Mouse (Mus musculus) hindbrain, embryonic 15.5 days (tissue): ENCODE results near the gene Slc4a1. TPM values are rescaled to one million over a fixed set of nuclear protein-coding genes. Genes with fewer than 3 reads are reported as not detected.

ENCODE experiments used
- ATAC-seq: fragments of 200-750 bp; cut with Nextera tagmentation; 2 replicates; pipeline ENCODE4 v1.8.0; 2017; ENCODE audit warnings: low read depth, moderate number of reproducible peaks, moderate TSS enrichment; ENCODE audit not compliant: low FRiP score
- H3K27ac ChIP-seq: fragments of 300-500 bp; sonication (generic); replicated peaks from 2 replicates; pipeline ENCODE4 v1.5.1; 2015; ENCODE audit warnings: mild to moderate bottlenecking, inconsistent platforms
- H3K27me3 ChIP-seq: fragments of 300-500 bp; sonication (generic); 2 replicates; pipeline ENCODE4 v1.6.1; 2015; ENCODE audit warnings: control low read depth, inconsistent platforms
- H3K36me3 ChIP-seq: fragments of 300-500 bp; sonication (generic); 2 replicates; pipeline ENCODE4 v1.6.1; 2015; ENCODE audit warnings: control low read depth, inconsistent platforms
- H3K4me1 ChIP-seq: fragments of 300-500 bp; sonication (generic); replicated peaks from 2 replicates; pipeline ENCODE4 v1.6.1; 2015; ENCODE audit warnings: control low read depth, inconsistent platforms
- H3K4me2 ChIP-seq: fragments of 300-500 bp; sonication (generic); 2 replicates; pipeline ENCODE4 v1.6.1; 2015; ENCODE audit warnings: moderate library complexity, mild to moderate bottlenecking, inconsistent platforms
- H3K4me3 ChIP-seq: fragments of 300-500 bp; sonication (generic); 2 replicates; pipeline ENCODE4 v1.5.1; 2015; ENCODE audit warnings: mild to moderate bottlenecking, inconsistent platforms
- H3K9ac ChIP-seq: fragments of 300-500 bp; sonication (generic); 2 replicates; pipeline ENCODE4 v1.6.1; 2015; ENCODE audit warnings: inconsistent platforms
- H3K9me3 ChIP-seq: fragments of 300-500 bp; sonication (generic); 2 replicates; pipeline ENCODE4 v1.6.1; 2016; ENCODE audit warnings: control low read depth, inconsistent platforms
- WGBS: fragments of 180-500 bp; shearing (Covaris S2); methylation state at CpG from one replicate; pipeline ENCODE4 v1.1.7; 2015; 5-methylcytosine and 5-hydroxymethylcytosine counted together
- polyA plus RNA-seq: library from polyadenylated mRNA; unstranded; fragments of >200 nt; fragmentation: Nextera tagmentation; extraction: Ambion mirVana; gene quantifications from 2 replicates; pipeline ENCODE4 v1.2.1, GENCODE M21; 2015

Slc4a1 gene
- polyA plus RNA-seq, 1 experiment from 2014 or later, result 3.4 TPM

- Histone ChIP-seq H3K27me3 (no peaks in the 10 kb centered on the region), H3K27ac (peak overlapping the region; percentile 85), H3K36me3 (peaks cover 20% of the 10 kb centered on the region), H3K9ac (peak overlapping the region; percentile 72), H3K4me2 (peak overlapping the region; percentile 82), H3K9me3 (no peaks in the 10 kb centered on the region), H3K4me1 (peaks cover 38% of the 10 kb centered on the region), H3K4me3 (peak overlapping the region; percentile 66)
- 13% methylated on average over 3 of the region's 3 CpGs for WGBS
- ATAC-seq, result no peak
Observed at GRCm38 (mm10) chr11:102406401-102406800, 40.4 kb upstream of the Slc4a1 start.

GRCm38 (mm10) chr11:102405544-102406285 lies 39.7 kb upstream of the Slc4a1 start:
- Histone ChIP-seq H3K27me3 (no peaks in the 10 kb centered on the region), H3K4me1 (peaks cover 38% of the 10 kb centered on the region), H3K4me3 (peak overlapping the region; percentile 66), H3K9me3 (no peaks in the 10 kb centered on the region), H3K4me2 (peak overlapping the region; percentile 82), H3K9ac (peak overlapping the region; percentile 72; the same call in 1 of the 2 replicates), H3K27ac (no peak overlapping the region), H3K36me3 (peaks cover 25% of the 10 kb centered on the region)
- no peak for ATAC-seq
- 86% methylated on average over 11 of the region's 11 CpGs for WGBS

GRCm38 (mm10) chr11:102404161-102405010 lies 38.4 kb upstream of the Slc4a1 start:
- H3K9ac ChIP-seq, result 0 out of 2 replicates have a peak overlapping the region, but pooled peaks have one; percentile 23
- H3K4me1 ChIP-seq, result peaks cover 42% of the 10 kb centered on the region
- no peaks in the 10 kb centered on the region for H3K27me3 ChIP-seq
- no peak overlapping the region for H3K27ac ChIP-seq
- no peak for ATAC-seq
- H3K36me3 ChIP-seq, result peaks cover 33% of the 10 kb centered on the region
- WGBS, result 72% methylated on average over 18 of the region's 18 CpGs
- no peak overlapping the region for H3K4me3 ChIP-seq
- H3K9me3 ChIP-seq, result no peaks in the 10 kb centered on the region
- H3K4me2 ChIP-seq, result no peak overlapping the region

GRCm38 (mm10) chr11:102403657-102404056 lies 37.7 kb upstream of the Slc4a1 start:
- Histone ChIP-seq H3K27ac (no peak overlapping the region), H3K9ac (no peak overlapping the region), H3K4me2 (no peak overlapping the region), H3K36me3 (peaks cover 36% of the 10 kb centered on the region), H3K9me3 (no peaks in the 10 kb centered on the region), H3K4me3 (no peak overlapping the region), H3K4me1 (peaks cover 44% of the 10 kb centered on the region), H3K27me3 (no peaks in the 10 kb centered on the region)
- no peak for ATAC-seq
- WGBS, result 96% methylated on average over 11 of the region's 11 CpGs

- H3K36me3 ChIP-seq, result peaks cover 39% of the 10 kb centered on the region
- H3K4me1 ChIP-seq, result peaks cover 50% of the 10 kb centered on the region
Observed at GRCm38 (mm10) chr11:102401898-102402500, 36.0 kb upstream of the Slc4a1 start.

GRCm38 (mm10) chr11:102400513-102401084 lies 34.6 kb upstream of the Slc4a1 start:
- Histone ChIP-seq H3K9me3 (no peaks in the 10 kb centered on the region), H3K27ac (no peak overlapping the region), H3K27me3 (no peaks in the 10 kb centered on the region), H3K4me1 (peaks cover 52% of the 10 kb centered on the region), H3K9ac (no peak overlapping the region), H3K4me2 (no peak overlapping the region), H3K4me3 (no peak overlapping the region), H3K36me3 (peaks cover 39% of the 10 kb centered on the region)
- no peak for ATAC-seq
- WGBS, result 37% methylated on average over 12 of the region's 12 CpGs

More at GRCm38 (mm10) chr11:102401898-102402500, 36.0 kb upstream of the Slc4a1 start:
- H3K9ac ChIP-seq, result no peak overlapping the region
- no peaks in the 10 kb centered on the region for H3K9me3 ChIP-seq
- no peaks in the 10 kb centered on the region for H3K27me3 ChIP-seq
- no peak overlapping the region for H3K4me2 ChIP-seq
- WGBS, result 51% methylated on average over 12 of the region's 12 CpGs
- H3K27ac ChIP-seq, result no peak overlapping the region
- H3K4me3 ChIP-seq, result no peak overlapping the region
- ATAC-seq, result no peak

- WGBS, result 8% methylated on average over 33 of the region's 34 CpGs
- H3K36me3 ChIP-seq, result peaks cover 38% of the 10 kb centered on the region
- no peak for ATAC-seq
- H3K9me3 ChIP-seq, result no peaks in the 10 kb centered on the region
- peaks cover 53% of the 10 kb centered on the region for H3K4me1 ChIP-seq
- no peak overlapping the region for H3K4me3 ChIP-seq
- no peak overlapping the region for H3K27ac ChIP-seq
- H3K27me3 ChIP-seq, result no peaks in the 10 kb centered on the region
- no peak overlapping the region for H3K9ac ChIP-seq
- peak overlapping the region; percentile 10; the same call in 1 of the 2 replicates for H3K4me2 ChIP-seq
Observed at GRCm38 (mm10) chr11:102399610-102400072, 33.6 kb upstream of the Slc4a1 start.

- Histone ChIP-seq H3K4me3 (no peak overlapping the region), H3K27ac (no peak overlapping the region), H3K36me3 (peaks cover 37% of the 10 kb centered on the region), H3K4me2 (no peak overlapping the region), H3K9ac (0 out of 2 replicates have a peak overlapping the region, but pooled peaks have one; percentile 3), H3K4me1 (peaks cover 54% of the 10 kb centered on the region), H3K27me3 (no peaks in the 10 kb centered on the region), H3K9me3 (no peaks in the 10 kb centered on the region)
- ATAC-seq, result no peak
- 26% methylated on average over 11 of the region's 15 CpGs for WGBS
Observed at GRCm38 (mm10) chr11:102399107-102399506, 33.1 kb upstream of the Slc4a1 start.

GRCm38 (mm10) chr11:102398007-102398825 lies 32.2 kb upstream of the Slc4a1 start:
- Histone ChIP-seq H3K4me3 (no peak overlapping the region), H3K9me3 (no peaks in the 10 kb centered on the region), H3K36me3 (peaks cover 30% of the 10 kb centered on the region), H3K9ac (0 out of 2 replicates have a peak overlapping the region, but pooled peaks have one; percentile 3), H3K4me2 (no peak overlapping the region), H3K27me3 (no peaks in the 10 kb centered on the region), H3K27ac (no peak overlapping the region), H3K4me1 (peaks cover 58% of the 10 kb centered on the region)
- WGBS, result 74% methylated on average over 20 of the region's 20 CpGs
- no peak for ATAC-seq

GRCm38 (mm10) chr11:102396671-102397141 lies 30.7 kb upstream of the Slc4a1 start:
- H3K4me1 ChIP-seq, result peaks cover 67% of the 10 kb centered on the region
- 50% methylated on average over 7 of the region's 7 CpGs for WGBS
- H3K9me3 ChIP-seq, result no peaks in the 10 kb centered on the region
- H3K9ac ChIP-seq, result peak overlapping the region; percentile 39
- H3K27me3 ChIP-seq, result no peaks in the 10 kb centered on the region
- peak overlapping the region; percentile 96 for H3K4me2 ChIP-seq
- no peak for ATAC-seq
- H3K27ac ChIP-seq, result no peak overlapping the region
- peak overlapping the region; percentile 90 for H3K4me3 ChIP-seq
- H3K36me3 ChIP-seq, result peaks cover 19% of the 10 kb centered on the region

- Histone ChIP-seq H3K4me3 (peak overlapping the region; percentile 90), H3K36me3 (peaks cover 19% of the 10 kb centered on the region), H3K9ac (peak overlapping the region; percentile 39), H3K27ac (no peak overlapping the region), H3K9me3 (no peaks in the 10 kb centered on the region), H3K4me2 (peak overlapping the region; percentile 96), H3K27me3 (no peaks in the 10 kb centered on the region), H3K4me1 (peaks cover 67% of the 10 kb centered on the region)
- 55% methylated on average over 6 of the region's 6 CpGs for WGBS
- no peak for ATAC-seq
Observed at GRCm38 (mm10) chr11:102396263-102396662, 30.3 kb upstream of the Slc4a1 start.
